Mouse (Mus musculus): ENCODE measurements around the gene Prrt1.

The Prrt1 gene

DNA sequence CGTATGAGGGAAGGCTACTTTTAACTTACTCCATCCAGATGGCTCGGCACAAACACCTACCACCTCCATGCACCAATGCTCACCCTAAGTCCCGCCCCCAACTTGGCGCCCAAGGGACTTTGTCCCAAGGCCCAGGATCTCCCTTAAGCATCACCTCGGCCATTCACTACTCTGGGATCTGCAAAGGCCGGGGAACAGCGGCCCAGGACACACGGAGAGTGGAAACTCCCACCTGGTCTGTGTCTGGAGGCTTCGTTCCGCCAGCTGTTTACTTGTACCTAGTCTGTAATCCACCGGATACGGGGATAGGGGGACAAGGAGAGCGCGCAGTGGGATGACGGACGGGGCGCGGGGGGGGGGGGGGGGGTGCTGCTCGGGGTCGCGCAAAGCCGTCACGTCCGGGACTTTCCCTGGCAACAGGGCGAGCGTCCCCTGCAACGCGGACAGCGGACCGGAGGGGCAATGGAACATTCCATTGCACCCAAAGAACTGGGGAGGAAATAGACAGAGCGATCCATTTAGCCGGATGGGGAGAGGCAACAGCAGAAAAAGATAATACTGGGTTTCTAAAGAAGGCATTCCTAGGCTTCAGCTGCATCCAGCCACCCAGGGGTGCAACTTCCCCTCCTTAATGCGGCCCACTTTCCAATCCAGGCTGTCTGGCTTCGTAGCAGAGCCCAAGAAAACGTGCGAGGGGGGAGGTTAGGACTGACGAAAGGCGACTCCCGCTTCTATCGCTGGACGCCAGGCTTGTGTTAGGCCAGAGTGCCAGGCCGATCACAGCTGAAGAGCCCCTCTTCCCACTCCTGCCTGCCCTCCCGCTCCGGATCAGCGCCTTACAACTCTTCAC, 2.0 kb upstream of the Prrt1 start:
- in situ Hi-C loops (cut with MboI, MseI) = loop anchor here (25.0 kb wide), 1 partner anchor 485 kb away; the partner anchor contains the start of genes Csnk2b, Gpank1, Ly6g5b and Ly6g5c

- in situ Hi-C loops (cut with MboI, MseI) = loop anchor here (25.0 kb wide), 1 partner anchor 484 kb away; the partner anchor contains the start of genes Csnk2b, Gpank1, Ly6g5b and Ly6g5c
These were observed 1.2 kb upstream of the Prrt1 start, which contains the start of gene Ppt2 for GRCm38 (mm10) chr17:34627943-34628643. Gene Ppt2, minus strand, starts transcription at chr17:34628510.

GRCm38 (mm10) chr17:34628644-34628967, 727 bp upstream of the Prrt1 start:
- in situ Hi-C loops (cut with MboI, MseI) = loop anchor here (25.0 kb wide), 1 partner anchor 484 kb away; the partner anchor contains the start of genes Csnk2b, Gpank1, Ly6g5b and Ly6g5c

DNA sequence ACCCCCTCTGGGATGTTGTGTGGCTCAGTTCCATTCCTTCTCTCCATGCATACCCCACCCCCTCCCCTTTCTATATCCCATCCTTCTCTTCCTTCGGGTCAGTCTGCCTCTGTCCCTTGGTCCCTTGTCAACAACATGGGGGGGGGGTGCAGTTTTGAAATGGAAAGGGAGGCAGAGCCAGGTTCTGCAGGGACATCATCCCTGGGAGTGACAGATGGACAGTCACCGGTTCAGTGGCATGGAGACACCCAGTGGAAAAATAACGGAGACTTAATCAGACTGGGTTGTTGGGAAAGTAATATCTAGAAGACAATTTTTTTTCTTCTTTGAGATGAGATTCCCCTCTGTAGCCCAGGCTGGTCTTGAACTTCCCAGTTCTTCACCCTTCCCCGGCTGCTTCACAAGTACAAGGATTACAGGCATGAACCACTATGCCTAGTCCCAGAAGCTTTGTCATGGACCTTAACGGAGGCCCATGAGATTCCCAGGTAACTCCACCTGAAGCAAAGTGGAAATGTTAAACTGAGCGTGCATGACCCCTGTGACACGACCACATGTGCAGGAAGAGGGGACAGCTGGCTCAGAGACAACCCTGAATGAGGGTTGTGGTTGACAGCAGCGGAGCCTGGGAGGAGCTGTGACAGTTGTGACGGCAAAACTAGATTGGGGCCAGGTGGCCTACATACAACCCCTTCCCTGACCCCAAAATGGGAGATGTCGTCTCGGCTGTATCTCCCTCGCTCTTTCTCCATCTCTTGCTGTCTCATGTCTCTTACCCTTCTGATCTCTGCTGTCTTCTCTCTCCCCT, 667 bp downstream of the Prrt1 start:
- in situ Hi-C loops (cut with MboI, MseI) = loop anchor here (10.0 to 25.0 kb wide), 2 partner anchors 305 to 482 kb away; partner anchors contain the start of genes Csnk2b, Gpank1, Ly6g5b and Ly6g5c

DNA sequence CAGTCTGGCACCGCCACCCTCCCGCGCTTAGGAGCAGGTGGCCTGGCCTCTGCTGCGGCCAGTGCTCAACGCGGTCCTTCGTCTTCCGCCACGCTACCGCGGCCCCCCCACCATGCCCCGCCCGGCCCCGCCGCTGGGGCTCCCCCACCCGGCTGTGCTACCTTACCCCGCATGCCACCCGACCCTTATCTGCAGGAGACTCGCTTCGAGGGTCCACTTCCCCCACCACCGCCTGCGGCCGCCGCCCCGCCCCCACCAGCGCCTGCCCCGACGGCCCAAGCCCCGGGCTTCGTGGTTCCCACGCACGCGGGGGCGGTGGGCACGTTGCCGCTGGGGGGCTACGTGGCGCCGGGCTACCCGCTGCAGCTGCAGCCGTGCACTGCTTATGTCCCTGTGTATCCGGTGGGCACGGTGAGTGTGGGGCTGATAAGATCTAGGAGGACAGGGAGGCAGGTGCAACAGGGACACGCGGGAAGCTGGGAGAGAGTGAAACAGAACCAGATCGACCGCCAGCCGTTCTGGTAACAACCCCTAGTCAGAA, 1.5 kb downstream of the Prrt1 start:
- in situ Hi-C loops (cut with MboI, MseI) = loop anchor here (10.0 to 25.0 kb wide), 2 partner anchors 304 to 481 kb away; partner anchors contain the start of genes Csnk2b, Gpank1, Ly6g5b and Ly6g5c

- in situ Hi-C loops (cut with MboI, MseI) = loop anchor here (10.0 to 25.0 kb wide), 2 partner anchors 303 to 481 kb away; partner anchors contain the start of genes Csnk2b, Gpank1, Ly6g5b and Ly6g5c
These were observed 2.3 kb downstream of the Prrt1 start for GRCm38 (mm10) chr17:34631647-34632046.

- in situ Hi-C loops (cut with MboI, MseI) = loop anchor here (10.0 to 25.0 kb wide), 2 partner anchors 303 to 480 kb away; partner anchors contain the start of genes Csnk2b, Gpank1, Ly6g5b and Ly6g5c
These were observed 2.9 kb downstream of the Prrt1 start for GRCm38 (mm10) chr17:34632261-34632691.

GRCm38 (mm10) chr17:34635671-34636070, 6.3 kb downstream of the Prrt1 start:
- in situ Hi-C loops (cut with MboI, MseI) = loop anchor here (10.0 to 25.0 kb wide), 2 partner anchors 299 to 477 kb away; partner anchors contain the start of genes Csnk2b, Gpank1, Ly6g5b and Ly6g5c

GRCm38 (mm10) chr17:34637459-34637858, 8.1 kb downstream of the Prrt1 start:
- in situ Hi-C loops (cut with MboI, MseI) = loop anchor here (10.0 to 25.0 kb wide), 2 partner anchors 297 to 475 kb away; partner anchors contain the start of genes Csnk2b, Gpank1, Ly6g5b and Ly6g5c

DNA sequence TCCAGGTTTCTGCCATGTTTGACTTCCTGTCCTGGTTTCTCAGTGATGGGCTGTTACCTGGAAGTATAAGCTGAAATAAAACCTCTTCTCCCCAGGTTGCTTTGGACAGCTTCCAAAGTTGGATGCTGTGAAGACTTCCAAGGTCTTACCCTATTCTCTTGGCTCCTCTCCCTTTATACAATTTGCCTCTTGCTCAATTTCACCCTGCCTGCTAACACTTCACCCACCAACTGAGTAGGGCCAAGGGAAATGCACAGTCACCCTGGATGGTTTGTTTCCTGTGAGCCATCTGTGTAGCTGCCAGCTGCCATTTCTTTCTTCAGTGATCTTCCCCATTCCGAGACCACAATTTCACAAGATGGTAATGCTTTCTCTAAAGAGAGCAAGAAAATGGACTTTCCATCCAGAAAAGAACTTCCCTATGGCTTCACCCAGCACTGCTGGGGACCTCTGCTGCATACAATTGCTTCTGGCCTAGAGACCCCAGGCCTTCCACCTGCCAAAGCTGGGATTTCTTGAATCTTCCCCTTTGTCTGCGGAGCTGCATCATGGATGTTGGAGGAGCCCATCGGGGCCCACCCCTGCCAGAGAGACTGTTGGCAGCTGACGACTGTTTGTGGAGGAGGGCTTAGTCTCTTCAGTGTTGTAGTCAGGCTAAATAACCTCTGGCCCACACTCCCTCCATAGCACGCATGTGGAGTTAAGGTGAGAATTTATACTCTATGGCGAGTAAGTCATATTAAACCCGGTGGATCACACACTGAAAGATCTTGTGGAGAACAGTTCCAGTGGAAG, 10.3 kb downstream of the Prrt1 start:
- in situ Hi-C loops (cut with MboI, MseI) = loop anchor here (10.0 to 25.0 kb wide), 2 partner anchors 295 to 473 kb away; partner anchors contain the start of genes Csnk2b, Gpank1, Ly6g5b and Ly6g5c

GRCm38 (mm10) chr17:34640778-34641601, 11.7 kb downstream of the Prrt1 start:
- in situ Hi-C loops (cut with MboI, MseI) = loop anchor here (25.0 kb wide), 1 partner anchor 471 kb away; the partner anchor contains the start of genes Csnk2b, Gpank1, Ly6g5b and Ly6g5c

- in situ Hi-C loops (cut with MboI, MseI) = loop anchor here (25.0 kb wide), 1 partner anchor 470 kb away; the partner anchor contains the start of genes Csnk2b, Gpank1, Ly6g5b and Ly6g5c
These were observed 12.6 kb downstream of the Prrt1 start for GRCm38 (mm10) chr17:34641945-34642344.

- in situ Hi-C loops (cut with MboI, MseI) = loop anchor here (25.0 kb wide), 1 partner anchor 469 kb away; the partner anchor contains the start of genes Csnk2b, Gpank1, Ly6g5b and Ly6g5c
These were observed 14.0 kb downstream of the Prrt1 start for GRCm38 (mm10) chr17:34643379-34643778.

DNA sequence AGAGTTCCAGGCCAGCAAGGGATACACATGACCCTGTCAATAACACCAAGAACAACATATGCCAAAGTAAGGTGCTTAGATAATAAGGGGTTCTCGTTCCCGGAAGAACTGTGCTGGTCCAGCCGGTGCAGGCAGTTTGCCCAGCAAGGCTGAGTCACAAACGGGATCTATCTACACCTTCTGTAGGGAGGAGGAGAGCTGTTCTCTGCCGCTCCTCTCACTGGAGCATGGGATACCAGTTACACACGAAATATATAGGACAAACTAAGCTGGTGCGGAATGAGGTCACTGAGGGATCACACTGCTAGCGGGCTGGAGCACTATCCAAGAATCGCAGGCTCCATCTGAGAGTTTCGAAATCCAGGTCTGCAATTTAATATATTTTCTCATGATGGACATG, 14.6 kb downstream of the Prrt1 start:
- in situ Hi-C loops (cut with MboI, MseI) = loop anchor here (25.0 kb wide), 1 partner anchor 468 kb away; the partner anchor contains the start of genes Csnk2b, Gpank1, Ly6g5b and Ly6g5c

GRCm38 (mm10) chr17:34644608-34645007, 15.3 kb downstream of the Prrt1 start, which contains the start of gene Fkbpl:
Gene Fkbpl, plus strand, starts transcription at chr17:34644764.
- in situ Hi-C loops (cut with MboI, MseI) = loop anchor here (25.0 kb wide), 1 partner anchor 468 kb away; the partner anchor contains the start of genes Csnk2b, Gpank1, Ly6g5b and Ly6g5c

GRCm38 (mm10) chr17:34645256-34645829, 16.0 kb downstream of the Prrt1 start:
- in situ Hi-C loops (cut with MboI, MseI) = loop anchor here (25.0 kb wide), 1 partner anchor 467 kb away; the partner anchor contains the start of genes Csnk2b, Gpank1, Ly6g5b and Ly6g5c

DNA sequence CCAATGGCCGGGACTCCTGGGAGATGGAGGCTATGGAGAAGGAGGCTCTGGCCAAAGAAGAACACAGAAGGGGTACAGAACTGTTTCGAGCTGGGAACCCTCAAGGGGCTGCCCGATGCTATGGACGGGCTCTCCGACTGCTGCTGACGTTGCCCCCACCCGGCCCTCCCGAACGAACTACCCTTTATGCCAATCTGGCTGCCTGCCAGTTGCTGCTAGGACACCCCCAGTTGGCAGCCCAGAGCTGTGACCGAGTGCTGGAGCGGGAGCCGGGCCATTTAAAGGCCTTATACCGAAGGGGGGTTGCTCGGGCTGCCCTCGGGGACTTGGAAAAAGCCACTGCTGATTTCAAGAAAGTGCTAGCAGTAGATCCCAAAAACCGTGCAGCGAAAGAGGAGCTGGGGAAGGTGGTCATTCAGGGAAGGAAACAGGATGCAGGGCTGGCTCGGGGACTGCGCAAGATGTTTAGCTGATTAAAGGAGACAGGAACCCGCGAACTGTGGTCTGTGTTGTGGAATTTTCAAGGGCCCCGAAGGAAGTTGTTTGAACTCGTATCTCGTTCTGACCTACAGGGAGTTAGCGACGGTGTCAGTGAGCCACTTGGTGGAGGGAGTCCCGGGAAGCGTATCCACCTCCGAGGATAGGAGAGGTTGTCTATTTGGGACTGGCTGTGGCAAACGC, 16.6 kb downstream of the Prrt1 start:
- in situ Hi-C loops (cut with MboI, MseI) = loop anchor here (25.0 kb wide), 1 partner anchor 466 kb away; the partner anchor contains the start of genes Csnk2b, Gpank1, Ly6g5b and Ly6g5c

Data from T-helper 1 cell (primary cell).